Mouse (Mus musculus) lung, adult 2 months (tissue): ENCODE results near the gene Larp4b.

Experiments
- CTCF ChIP-seq: fragments of 200-500 bp; IDR thresholded peaks from 2 replicates; pipeline ENCODE4 v1.5.1; 2011; ENCODE audit warnings: mild to moderate bottlenecking, low read length, control low read depth; ENCODE audit not compliant: insufficient read depth
- POLR2A ChIP-seq: fragments of 200-500 bp; IDR thresholded peaks from 2 replicates; pipeline ENCODE4 v1.6.1; 2011; ENCODE audit warnings: low read depth, mild to moderate bottlenecking, control low read depth, low read length, borderline replicate concordance; ENCODE audit errors: extremely low read depth

- TF ChIP-seq CTCF (no peak), POLR2A (no peak)
These were observed 12.6 kb downstream of the Larp4b start for GRCm38 (mm10) chr13:9106246-9106645.
